Mouse (Mus musculus) spleen, adult 10 weeks (tissue): ENCODE measurements around the gene Pou6f1. TPM values are rescaled to one million over a fixed set of nuclear protein-coding genes. Genes with fewer than 3 reads are reported as not detected.

Source experiments
- polyA plus RNA-seq: library from polyadenylated mRNA; stranded (reverse); fragments of 350-450 nt; fragmentation: Illumina TruSeq; extraction: RNeasy Lipid Tissue Mini Kit (QIAGEN cat#74804); gene quantifications from one replicate; pipeline ENCODE4 v1.2.3, GENCODE M21; 2015; ENCODE audit warnings: low replicate concordance; ENCODE audit not compliant: insufficient read depth

The Pou6f1 gene
- polyA plus RNA-seq = 27.7 TPM

GRCm38 (mm10) chr15:100599276-100600046, at the start of gene Pou6f1:
TSS of gene Pou6f1 (minus strand) at chr15:100599984.

GRCm38 (mm10) chr15:100636700-100637501, 37.1 kb upstream of the Pou6f1 start, which contains the start of gene Smagp:
TSS of gene Smagp (minus strand) at chr15:100636940.

GRCm38 (mm10) chr15:100614996-100615824, 15.4 kb upstream of the Pou6f1 start, which contains the start of gene Dazap2:
TSS of gene Dazap2 (plus strand) at chr15:100615349.

GRCm38 (mm10) chr15:100551326-100552307, 48.2 kb downstream of the Pou6f1 start, which contains the start of gene Tfcp2:
TSS of gene Tfcp2 (minus strand) at chr15:100552008.

Other genes with a start within 250 kb of the Pou6f1 start
- not detected for gene Methig1, start 246.8 kb downstream of the Pou6f1 start, polyA plus RNA-seq
- gene Mettl7a2, start 246.8 kb downstream of the Pou6f1 start, polyA plus RNA-seq = not detected
- not detected for gene Higd1c, start 235.4 kb downstream of the Pou6f1 start, polyA plus RNA-seq
- gene Gm5475, start 177.8 kb downstream of the Pou6f1 start, polyA plus RNA-seq = not detected
- gene Slc11a2, start 174.9 kb downstream of the Pou6f1 start, polyA plus RNA-seq = 23.8 TPM
- gene Letmd1, start 131.0 kb downstream of the Pou6f1 start, polyA plus RNA-seq = 37.2 TPM
- gene Csrnp2, start 104.5 kb downstream of the Pou6f1 start, polyA plus RNA-seq = 1.9 TPM
- 9.6 TPM for gene Tfcp2, start 48.0 kb downstream of the Pou6f1 start, polyA plus RNA-seq
- gene Dazap2, start 15.4 kb upstream of the Pou6f1 start, polyA plus RNA-seq = 422 TPM
- 20.1 TPM for gene Smagp, start 37.0 kb upstream of the Pou6f1 start, polyA plus RNA-seq
- gene Bin2, start 69.6 kb upstream of the Pou6f1 start, polyA plus RNA-seq = 90.0 TPM
- gene Cela1, start 87.9 kb upstream of the Pou6f1 start, polyA plus RNA-seq = 46.7 TPM
- 32.8 TPM for gene Galnt6, start 129.4 kb upstream of the Pou6f1 start, polyA plus RNA-seq
- 24.8 TPM for gene Slc4a8, start 161.8 kb upstream of the Pou6f1 start, polyA plus RNA-seq